Mouse (Mus musculus): Measurements from ENCODE around the gene Gm45717. TPM values are rescaled to one million over a fixed set of nuclear protein-coding genes. Genes with fewer than 3 reads are reported as not detected.

Gene Gm45717
- not detected in 4 replicates for total RNA-seq (2023)

DNA sequence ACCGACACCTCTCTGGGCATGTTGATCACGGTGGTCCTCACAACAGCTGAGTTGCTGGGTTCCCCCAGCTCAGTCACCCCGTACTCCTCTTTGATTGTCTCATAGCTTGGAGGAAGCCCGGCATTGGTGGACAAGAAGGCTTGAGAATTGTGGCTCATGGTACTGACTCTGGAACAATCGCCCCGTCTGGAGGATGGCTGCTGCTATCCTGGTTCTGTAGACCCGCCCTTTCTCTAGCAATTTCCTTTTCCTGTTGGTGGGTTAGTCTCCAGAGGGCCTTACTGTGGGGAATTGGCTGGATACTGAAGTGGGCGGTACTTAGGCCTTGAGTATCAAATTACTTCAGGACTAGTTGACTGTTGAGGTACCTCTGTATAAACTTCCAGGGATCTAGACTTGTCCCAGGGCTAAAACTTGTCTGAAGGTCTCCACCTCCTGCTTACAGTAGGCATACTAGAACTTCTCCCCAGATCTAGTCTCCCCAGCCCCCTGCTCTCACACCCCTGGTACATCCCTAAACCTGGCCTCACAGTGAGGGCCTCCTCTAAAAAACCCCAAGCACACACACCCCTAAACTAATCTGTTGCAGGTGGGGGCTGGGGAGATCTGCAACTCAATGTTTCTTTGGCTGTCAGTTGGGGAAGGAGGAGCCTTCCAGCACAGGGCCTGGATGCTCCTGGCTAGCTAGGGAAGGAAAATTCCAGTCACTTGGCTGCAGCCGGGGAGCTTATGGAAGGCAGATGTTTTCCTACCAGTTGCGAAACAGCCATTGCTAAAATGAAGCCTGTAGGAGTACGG lies at the start of gene Gm45717, which contains the start of gene Ifitm2:
Gene Gm45717 (minus strand): TSS at position 180 of the 798 bp plus-strand sequence.
Gene Ifitm2 (minus strand): TSS at position 230 of the 798 bp plus-strand sequence.

DNA sequence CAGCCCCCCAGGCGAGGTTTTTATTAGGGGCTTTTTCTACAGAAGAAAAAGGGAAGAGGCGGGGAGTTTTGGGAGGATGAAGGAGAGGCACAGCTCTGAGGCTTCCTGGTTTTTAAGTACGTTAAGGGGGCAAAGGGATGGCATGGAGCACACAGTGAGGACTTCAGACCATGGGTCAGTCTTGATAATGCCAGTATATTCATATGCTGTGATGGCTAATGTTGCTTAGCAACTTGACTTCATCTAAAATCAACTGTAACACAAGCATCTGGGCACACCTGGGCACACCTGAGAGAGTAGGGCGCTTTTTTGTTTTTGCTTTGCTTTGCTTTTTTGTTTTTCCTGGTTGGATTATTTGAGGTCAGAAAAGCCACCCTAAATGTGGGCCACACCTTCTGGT lies 11.2 kb upstream of the Gm45717 start, which contains the start of gene Ifitm1:
Gene Ifitm1 (plus strand): TSS at position 301 of the 400 bp plus-strand sequence.

GRCm38 (mm10) chr7:140949824-140950530 lies 5.8 kb downstream of the Gm45717 start, which contains the start of gene Ifitm5:
TSS of gene Ifitm5 (minus strand) at chr7:140950291.

DNA sequence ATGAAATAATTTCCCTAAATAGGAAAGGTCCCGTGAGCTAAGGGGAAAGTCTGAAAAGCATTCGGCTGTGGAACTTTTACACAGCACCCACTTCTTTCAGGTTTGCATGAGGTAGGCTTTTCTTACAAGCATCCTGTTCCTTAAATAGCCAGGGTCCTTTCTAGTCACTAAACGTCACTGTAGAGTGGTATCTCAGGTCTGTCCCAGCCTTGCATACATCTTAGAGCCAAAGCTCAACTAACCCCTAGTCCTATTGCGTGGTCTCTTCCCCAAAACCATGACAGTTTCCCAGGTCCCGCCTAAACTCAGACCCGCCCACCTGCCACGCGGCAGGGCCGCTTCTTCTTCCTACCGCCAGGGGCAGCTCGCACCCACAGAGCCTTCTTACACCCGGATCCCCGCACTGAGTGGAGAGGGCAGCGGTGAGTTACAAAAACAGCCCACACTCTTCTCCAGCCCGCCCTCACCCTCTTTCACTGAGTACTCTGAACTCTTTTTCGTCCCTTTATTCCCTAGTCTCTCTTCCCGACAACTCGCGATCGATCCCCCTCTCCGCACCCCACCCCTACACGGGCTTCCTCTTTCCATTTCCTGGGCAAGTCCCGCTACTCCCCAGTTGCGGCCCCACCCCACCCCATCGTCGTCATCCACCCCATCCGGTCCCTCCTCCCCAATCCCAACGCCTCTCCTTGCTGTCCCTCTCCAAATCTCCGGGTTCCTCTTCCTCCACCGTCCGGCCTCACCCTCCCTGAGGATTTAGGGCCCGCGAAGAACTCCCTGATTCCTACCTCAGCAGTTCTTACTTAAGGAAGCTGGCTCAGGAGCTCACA lies 14.3 kb downstream of the Gm45717 start, which contains the start of gene Pgghg:
Gene Pgghg (plus strand): TSS at position 170 of the 830 bp plus-strand sequence.

GRCm38 (mm10) chr7:140920418-140921029 lies 35.2 kb downstream of the Gm45717 start, which contains the start of gene Nlrp6:
TSS of gene Nlrp6 (plus strand) at chr7:140920902.

DNA sequence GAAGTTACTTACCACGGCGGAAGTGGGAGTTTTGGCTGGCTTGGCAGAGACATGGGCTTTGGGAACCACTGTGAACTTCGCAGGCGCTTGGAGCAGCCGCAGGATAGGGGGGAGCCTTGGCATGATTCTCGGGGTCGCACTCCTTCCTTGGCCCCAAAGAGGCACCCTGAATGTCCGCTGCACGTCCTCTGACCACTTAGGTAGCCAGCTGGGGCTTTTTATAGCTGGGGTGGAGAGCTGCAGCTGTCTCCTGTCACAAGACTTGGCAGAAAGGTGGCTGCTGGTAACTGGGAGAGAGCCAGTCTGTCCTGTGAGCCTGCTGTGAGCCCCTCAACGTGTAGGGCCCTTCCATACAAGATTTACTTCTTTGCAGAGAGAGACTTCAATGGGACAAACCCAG lies 55.5 kb downstream of the Gm45717 start, which contains the start of gene Cox8b:
Gene Cox8b (minus strand): TSS at position 227 of the 400 bp plus-strand sequence.

Other genes starting within 250 kb of the Gm45717 start
- not detected in 4 replicates for gene Cyp2e1, start 192.2 kb downstream of the Gm45717 start, total RNA-seq (2023)
- not detected in 4 replicates for gene Syce1, start 168.1 kb downstream of the Gm45717 start, total RNA-seq (2023)
- gene Zfp941, start 133.8 kb downstream of the Gm45717 start, total RNA-seq (2023): not detected in 4 replicates
- gene Urah, start 120.9 kb downstream of the Gm45717 start, total RNA-seq (2023): not detected in 4 replicates
- not detected in 4 replicates for gene Scgb1c1, start 110.4 kb downstream of the Gm45717 start, total RNA-seq (2023)
- gene Odf3, start 108.1 kb downstream of the Gm45717 start, total RNA-seq (2023): not detected in 4 replicates
- gene Gm45785, start 99.6 kb downstream of the Gm45717 start, total RNA-seq (2023): not detected in 4 replicates
- 93.4 to 117 TPM (median 99.1 TPM) in 4 replicates for gene Ric8a, start 99.0 kb downstream of the Gm45717 start, total RNA-seq (2023)
- 18.9 to 23.9 TPM (median 22.0 TPM) in 4 replicates for gene Bet1l, start 98.4 kb downstream of the Gm45717 start, total RNA-seq (2023)
- gene Psmd13, start 74.0 kb downstream of the Gm45717 start, total RNA-seq (2023): 76.1 to 84.1 TPM (median 77.2 TPM) in 4 replicates
- gene Sirt3, start 73.6 kb downstream of the Gm45717 start, total RNA-seq (2023): 7.3 to 10.8 TPM (median 8.6 TPM) in 4 replicates
- not detected in 4 replicates for gene Cox8b, start 55.5 kb downstream of the Gm45717 start, total RNA-seq (2023)
- gene Nlrp6, start 35.0 kb downstream of the Gm45717 start, total RNA-seq (2023): not detected in 4 replicates
- 15.9 to 23.8 TPM (median 18.4 TPM) in 4 replicates for gene Pgghg, start 14.5 kb downstream of the Gm45717 start, total RNA-seq (2023)
- gene Ifitm5, start 5.6 kb downstream of the Gm45717 start, total RNA-seq (2023): not detected in 4 replicates
- 10.4 to 16.2 TPM (median 12.9 TPM) in 4 replicates for gene Ifitm2, start 50 bp upstream of the Gm45717 start, total RNA-seq (2023)
- 1.2 TPM in 1 of 4 replicates, not detected in the others for gene Ifitm1, start 11.3 kb upstream of the Gm45717 start, total RNA-seq (2023)
- gene Ifitm3, start 54.8 kb upstream of the Gm45717 start, total RNA-seq (2023): 3.2 to 7.5 TPM (median 4.5 TPM) in 4 replicates
- gene Ifitm6, start 62.0 kb upstream of the Gm45717 start, total RNA-seq (2023): 1.6 to 1.9 TPM in 2 of 4 replicates, not detected in the others
- gene Gm17387, start 73.2 kb upstream of the Gm45717 start, total RNA-seq (2023): not detected in 4 replicates
- not detected in 4 replicates for gene B4galnt4, start 105.2 kb upstream of the Gm45717 start, total RNA-seq (2023)
- 21.8 to 29.7 TPM (median 25.9 TPM) in 4 replicates for gene Pkp3, start 122.3 kb upstream of the Gm45717 start, total RNA-seq (2023)
- gene Sigirr, start 144.6 kb upstream of the Gm45717 start, total RNA-seq (2023): 32.1 to 49.7 TPM (median 39.6 TPM) in 4 replicates
- gene Ano9, start 161.9 kb upstream of the Gm45717 start, total RNA-seq (2023): not detected in 4 replicates
- 8.0 to 9.8 TPM (median 9.4 TPM) in 4 replicates for gene Ptdss2, start 166.4 kb upstream of the Gm45717 start, total RNA-seq (2023)
- gene Rnh1, start 216.9 kb upstream of the Gm45717 start, total RNA-seq (2023): 61.9 to 82.6 TPM (median 69.3 TPM) in 4 replicates
- gene Hras, start 238.1 kb upstream of the Gm45717 start, total RNA-seq (2023): 23.0 to 30.6 TPM (median 27.5 TPM) in 4 replicates
- gene Lrrc56, start 238.2 kb upstream of the Gm45717 start, total RNA-seq (2023): 6.4 to 9.6 TPM (median 7.2 TPM) in 4 replicates

All from B cell, adult 62 days (primary cell).